In genomic region chr3:153724701-153725668, GRCm38 (mm10) we compare ENCODE assay signal across 7 mouse cellular contexts. TPM values are rescaled to one million over a fixed set of nuclear protein-coding genes. Genes with fewer than 3 reads are reported as not detected.
DNase-seq lines count a peak whose midpoint lies in the region; ATAC-seq and TF ChIP-seq lines count a peak whose summit lies in the region.

Gene St6galnac3, minus strand, starts transcription at chr3:153725174.

- peak within 1 kb of the TSS; percentile 92 for H3K27ac ChIP-seq in embryonic facial prominence, embryonic 10.5 days (replicated peaks)
- H3K27ac ChIP-seq in limb, embryonic 10.5 days, result peak within 1 kb of the TSS; percentile 94
- peak within 1 kb of the TSS; percentile 79 for H3K27ac ChIP-seq in midbrain, embryonic 12.5 days (replicated peaks)
- H3K27ac ChIP-seq in small intestine, adult 2 months (ENCODE audit: insufficient read depth, low read depth, low read length), result no peak within 1 kb of the TSS

- DNase-seq in adrenal gland, postnatal 36 days, result peak; percentile 90 to 95
- peak; percentile 95 for DNase-seq in embryonic facial prominence, embryonic 10.5 days (ENCODE audit: low spot score)
- peak; percentile 98 for DNase-seq in heart, adult 11 months
- peak; percentile 68 for DNase-seq in kidney, adult 11 months
- DNase-seq in limb, embryonic 10.5 days (ENCODE audit: low spot score), result peak; percentile 94

- H3K9ac ChIP-seq in midbrain, embryonic 12.5 days (replicated peaks), result peak within 1 kb of the TSS; percentile 76

- peaks cover 11% of the 10 kb centered on the region for H3K27me3 ChIP-seq in embryonic facial prominence, embryonic 10.5 days (replicated peaks; ENCODE audit: low read depth, poor library complexity, severe bottlenecking)
- H3K27me3 ChIP-seq in limb, embryonic 10.5 days (ENCODE audit: low read depth, poor library complexity, severe bottlenecking), result no peaks in the 10 kb centered on the region
- peaks cover 12% of the 10 kb centered on the region; the same call in 1 of the 2 replicates for H3K27me3 ChIP-seq in midbrain, embryonic 12.5 days
- no peaks in the 10 kb centered on the region; the same call in none of the 2 replicates for H3K27me3 ChIP-seq in small intestine, adult 2 months (ENCODE audit: control insufficient read depth, insufficient read depth, low read length)

- no peak for TF ChIP-seq CTCF in small intestine, adult 2 months (IDR thresholded peaks at IDR 0.05; ENCODE audit: extremely low read depth, insufficient read length, insufficient replicate concordance, low read depth, low read length)

- H3K9me3 ChIP-seq in embryonic facial prominence, embryonic 10.5 days, result no peaks in the 10 kb centered on the region
- H3K9me3 ChIP-seq in limb, embryonic 10.5 days (replicated peaks), result no peaks in the 10 kb centered on the region
- no peaks in the 10 kb centered on the region for H3K9me3 ChIP-seq in midbrain, embryonic 12.5 days

- peak within 1 kb of the TSS; percentile 75 for H3K4me3 ChIP-seq in embryonic facial prominence, embryonic 10.5 days
- H3K4me3 ChIP-seq in limb, embryonic 10.5 days, result peak within 1 kb of the TSS; percentile 83
- peak within 1 kb of the TSS; percentile 71 for H3K4me3 ChIP-seq in midbrain, embryonic 12.5 days
- peak within 1 kb of the TSS; percentile 78 for H3K4me3 ChIP-seq in small intestine, adult 2 months (ENCODE audit: low read depth, low read length)

- WGBS in embryonic facial prominence, embryonic 10.5 days, result 3% methylated on average over 56 of the region's 56 CpGs
- 3% methylated on average over 56 of the region's 56 CpGs for WGBS in limb, embryonic 10.5 days
- WGBS in midbrain, embryonic 12.5 days, result 2% methylated on average over 56 of the region's 56 CpGs
- 2% methylated on average over 56 of the region's 56 CpGs for WGBS in small intestine, adult 2 months

- H3K36me3 ChIP-seq in embryonic facial prominence, embryonic 10.5 days (replicated peaks), result 0 out of 2 replicates have a peak, but pooled peaks cover 3% of the 10 kb centered on the region
- H3K36me3 ChIP-seq in limb, embryonic 10.5 days, result no peaks in the 10 kb centered on the region
- no peaks in the 10 kb centered on the region for H3K36me3 ChIP-seq in midbrain, embryonic 12.5 days
- H3K36me3 ChIP-seq in small intestine, adult 2 months (ENCODE audit: control insufficient read depth, insufficient read depth, low read length), result no peaks in the 10 kb centered on the region

- peak within 1 kb of the TSS; percentile 89 for H3K4me2 ChIP-seq in midbrain, embryonic 12.5 days (replicated peaks)

- H3K4me1 ChIP-seq in embryonic facial prominence, embryonic 10.5 days, result peaks cover 49% of the 10 kb centered on the region
- H3K4me1 ChIP-seq in limb, embryonic 10.5 days, result peaks cover 52% of the 10 kb centered on the region
- peaks cover 15% of the 10 kb centered on the region for H3K4me1 ChIP-seq in midbrain, embryonic 12.5 days
- H3K4me1 ChIP-seq in small intestine, adult 2 months (ENCODE audit: control insufficient read depth, insufficient read depth, insufficient read length, low read length), result no peaks in the 10 kb centered on the region

- ATAC-seq in midbrain, embryonic 12.5 days (ENCODE audit: low FRiP score, low read depth), result peak; percentile 98

- TF ChIP-seq POLR2A in small intestine, adult 2 months (IDR thresholded peaks at IDR 0.05; ENCODE audit: low read depth, low read length), result no peak

RNA-seq across cellular contexts. Expression of gene St6galnac3, which starts in this region (rescaled TPM):
- total RNA-seq in adrenal gland, postnatal 36 days (2021), result 10 to 100 TPM; 11.8 to 20.8 TPM
- 54.1 and 55.1 TPM in 2 replicates for polyA plus RNA-seq in embryonic facial prominence, embryonic 10.5 days (2016; fragmentation: Nextera tagmentation; extraction: Ambion mirVana)
- polyA plus RNA-seq in limb, embryonic 10.5 days (2016; fragmentation: Nextera tagmentation; extraction: Ambion mirVana), result 53.3 and 53.6 TPM in 2 replicates
- 28.5 and 32.3 TPM in 2 replicates for polyA plus RNA-seq in midbrain, embryonic 12.5 days (2016; fragmentation: Nextera tagmentation; extraction: Ambion mirVana)
- polyA plus RNA-seq in small intestine, adult 2 months (2012; rRNA removed), result 0.74 and 1.1 TPM in 2 replicates

Comparison
In these comparisons a context has a peak if more than half of its experiments do, and no peak if none do; other contexts are left out.
1. RNA of gene St6galnac3 (polyA plus RNA-seq): 54.1 to 55.1 TPM in embryonic facial prominence, embryonic 10.5 days, 53.3 to 53.6 TPM in limb, embryonic 10.5 days and 28.5 to 32.3 TPM in midbrain, embryonic 12.5 days; 0.74 to 1.1 TPM in small intestine, adult 2 months; every median in the first group is over 10 times any median in the second.
2. Peak in every context shown above with its lines, with median percentiles within 50 percentile points of each other: DNase-seq and H3K4me3 ChIP-seq.